Mouse (Mus musculus): ENCODE measurements at regions not wholly inside any gene's neighbourhood (a gene's known extent, or its start where the extent isn't known, plus 50 kb on each side); places are given as distances from the start of the nearest gene placed in this dataset.
A peak's percentile ranks its signal among the peaks of the same experiment; 100 is the strongest.

- 77% methylated on average over 3 of the region's 3 CpGs for WGBS
- no peaks in the 10 kb centered on the region for H3K4me1 ChIP-seq (ENCODE audit: insufficient read depth)
- no peak overlapping the region for H3K9ac ChIP-seq
- H3K4me3 ChIP-seq (ENCODE audit: low read depth, low read length), result no peak overlapping the region
- H3K4me2 ChIP-seq, result no peak overlapping the region
- no peak overlapping the region for H3K27ac ChIP-seq (ENCODE audit: low read depth)
- no peaks in the 10 kb centered on the region for H3K9me3 ChIP-seq (ENCODE audit: low read depth, low read length)
- H3K27me3 ChIP-seq (ENCODE audit: insufficient read depth, low read length), result no peaks in the 10 kb centered on the region
- ATAC-seq (ENCODE audit: insufficient read depth) (no peak), DNase-seq (no peak)
- TF ChIP-seq CTCF (IDR thresholded peaks at IDR 0.05; ENCODE audit: low read depth), result no peak
- no peaks in the 10 kb centered on the region for H3K36me3 ChIP-seq (ENCODE audit: insufficient read depth)
Observed at GRCm38 (mm10) chr4:21307476-21308011, 378.2 kb downstream of the Prdm13 start.

- H3K9me3 ChIP-seq (ENCODE audit: low read depth, low read length), result no peaks in the 10 kb centered on the region
- TF ChIP-seq CTCF (IDR thresholded peaks at IDR 0.05; ENCODE audit: low read depth), result no peak
Observed at GRCm38 (mm10) chr4:21300141-21300540, 385.6 kb downstream of the Prdm13 start.

GRCm38 (mm10) chr4:21267302-21267701 lies 418.5 kb downstream of the Prdm13 start:
- WGBS, result 66% methylated on average over 2 of the region's 2 CpGs
- DNase-seq (no peak), ATAC-seq (ENCODE audit: insufficient read depth) (no peak)
- H3K9me3 ChIP-seq (ENCODE audit: low read depth, low read length), result no peaks in the 10 kb centered on the region
- no peak overlapping the region for H3K27ac ChIP-seq (ENCODE audit: low read depth)
- no peak for TF ChIP-seq CTCF (IDR thresholded peaks at IDR 0.05; ENCODE audit: low read depth)
- no peak overlapping the region for H3K4me2 ChIP-seq
- H3K4me1 ChIP-seq (ENCODE audit: insufficient read depth), result no peaks in the 10 kb centered on the region
- no peaks in the 10 kb centered on the region for H3K27me3 ChIP-seq (ENCODE audit: insufficient read depth, low read length)
- H3K9ac ChIP-seq, result no peak overlapping the region
- H3K4me3 ChIP-seq (ENCODE audit: low read depth, low read length), result no peak overlapping the region
- no peaks in the 10 kb centered on the region for H3K36me3 ChIP-seq (ENCODE audit: insufficient read depth)

More at GRCm38 (mm10) chr4:21300141-21300540, 385.6 kb downstream of the Prdm13 start:
- H3K9ac ChIP-seq, result no peak overlapping the region
- DNase-seq, result no peak
- H3K27me3 ChIP-seq (ENCODE audit: insufficient read depth, low read length), result no peaks in the 10 kb centered on the region
- no peak for ATAC-seq (ENCODE audit: insufficient read depth)
- H3K36me3 ChIP-seq (ENCODE audit: insufficient read depth), result no peaks in the 10 kb centered on the region
- H3K4me3 ChIP-seq (ENCODE audit: low read depth, low read length), result no peak overlapping the region
- H3K27ac ChIP-seq (ENCODE audit: low read depth), result no peak overlapping the region
- no peaks in the 10 kb centered on the region for H3K4me1 ChIP-seq (ENCODE audit: insufficient read depth)
- no peak overlapping the region for H3K4me2 ChIP-seq

- H3K9ac ChIP-seq, result no peak overlapping the region
- no peaks in the 10 kb centered on the region for H3K4me1 ChIP-seq (ENCODE audit: insufficient read depth)
- no peaks in the 10 kb centered on the region for H3K27me3 ChIP-seq (ENCODE audit: insufficient read depth, low read length)
- ATAC-seq (ENCODE audit: insufficient read depth) (no peak), DNase-seq (no peak)
- H3K4me3 ChIP-seq (ENCODE audit: low read depth, low read length), result no peak overlapping the region
- H3K36me3 ChIP-seq (ENCODE audit: insufficient read depth), result no peaks in the 10 kb centered on the region
- no peak overlapping the region for H3K27ac ChIP-seq (ENCODE audit: low read depth)
- no peak overlapping the region for H3K4me2 ChIP-seq
- H3K9me3 ChIP-seq (ENCODE audit: low read depth, low read length), result no peaks in the 10 kb centered on the region
- TF ChIP-seq CTCF (IDR thresholded peaks at IDR 0.05; ENCODE audit: low read depth), result no peak
Observed at GRCm38 (mm10) chr4:21266886-21267285, 418.9 kb downstream of the Prdm13 start.

GRCm38 (mm10) chr4:21250396-21250795 lies 435.4 kb downstream of the Prdm13 start:
- Histone ChIP-seq H3K9ac (no peak overlapping the region), H3K36me3 (ENCODE audit: insufficient read depth) (no peaks in the 10 kb centered on the region), H3K27ac (ENCODE audit: low read depth) (no peak overlapping the region), H3K4me2 (no peak overlapping the region), H3K4me3 (ENCODE audit: low read depth, low read length) (no peak overlapping the region), H3K27me3 (ENCODE audit: insufficient read depth, low read length) (no peaks in the 10 kb centered on the region), H3K4me1 (ENCODE audit: insufficient read depth) (no peaks in the 10 kb centered on the region), H3K9me3 (ENCODE audit: low read depth, low read length) (no peaks in the 10 kb centered on the region)
- ATAC-seq (ENCODE audit: insufficient read depth) (no peak), DNase-seq (no peak)
- no peak for TF ChIP-seq CTCF (IDR thresholded peaks at IDR 0.05; ENCODE audit: low read depth)
- 55% methylated on average over 2 of the region's 2 CpGs for WGBS

- H3K4me1 ChIP-seq (ENCODE audit: insufficient read depth), result no peaks in the 10 kb centered on the region
- ATAC-seq (ENCODE audit: insufficient read depth), result peak; percentile 68; the same call in 1 of the 2 replicates
- no peaks in the 10 kb centered on the region for H3K36me3 ChIP-seq (ENCODE audit: insufficient read depth)
- H3K9ac ChIP-seq, result no peak overlapping the region
- TF ChIP-seq CTCF (IDR thresholded peaks at IDR 0.05; ENCODE audit: low read depth), result peak; percentile 70
- no peak overlapping the region for H3K4me2 ChIP-seq
- DNase-seq, result peak; percentile 67
- WGBS, result 30% methylated on average over 4 of the region's 4 CpGs
- H3K27ac ChIP-seq (ENCODE audit: low read depth), result no peak overlapping the region
- no peaks in the 10 kb centered on the region for H3K27me3 ChIP-seq (ENCODE audit: insufficient read depth, low read length)
- no peaks in the 10 kb centered on the region for H3K9me3 ChIP-seq (ENCODE audit: low read depth, low read length)
- no peak overlapping the region for H3K4me3 ChIP-seq (ENCODE audit: low read depth, low read length)
Observed at GRCm38 (mm10) chr4:21222631-21223030, 463.1 kb downstream of the Prdm13 start.

GRCm38 (mm10) chr4:21207617-21208016 lies 478.1 kb downstream of the Prdm13 start:
- Histone ChIP-seq H3K9me3 (ENCODE audit: low read depth, low read length) (no peaks in the 10 kb centered on the region), H3K9ac (no peak overlapping the region), H3K27me3 (ENCODE audit: insufficient read depth, low read length) (no peaks in the 10 kb centered on the region), H3K4me1 (ENCODE audit: insufficient read depth) (no peaks in the 10 kb centered on the region), H3K36me3 (ENCODE audit: insufficient read depth) (no peaks in the 10 kb centered on the region), H3K27ac (ENCODE audit: low read depth) (no peak overlapping the region), H3K4me3 (ENCODE audit: low read depth, low read length) (no peak overlapping the region), H3K4me2 (no peak overlapping the region)
- no peak for DNase-seq
- ATAC-seq (ENCODE audit: insufficient read depth), result no peak
- no peak for TF ChIP-seq CTCF (IDR thresholded peaks at IDR 0.05; ENCODE audit: low read depth)
- WGBS, result 87% methylated on average over 4 of the region's 4 CpGs

- Histone ChIP-seq H3K4me2 (no peak overlapping the region), H3K27ac (ENCODE audit: low read depth) (no peak overlapping the region), H3K27me3 (ENCODE audit: insufficient read depth, low read length) (no peaks in the 10 kb centered on the region), H3K9me3 (ENCODE audit: low read depth, low read length) (no peaks in the 10 kb centered on the region), H3K4me1 (ENCODE audit: insufficient read depth) (no peaks in the 10 kb centered on the region), H3K9ac (no peak overlapping the region), H3K36me3 (ENCODE audit: insufficient read depth) (no peaks in the 10 kb centered on the region), H3K4me3 (ENCODE audit: low read depth, low read length) (no peak overlapping the region)
- DNase-seq, result no peak
- 85% methylated on average over 1 of the region's 1 CpGs for WGBS
- ATAC-seq (ENCODE audit: insufficient read depth), result no peak
- TF ChIP-seq CTCF (IDR thresholded peaks at IDR 0.05; ENCODE audit: low read depth), result no peak
Observed at GRCm38 (mm10) chr4:21195620-21196019, 490.1 kb downstream of the Prdm13 start.
